Mouse (Mus musculus) thymus, postnatal 0 days (tissue): ENCODE results near the gene Fam20a. TPM values are rescaled to one million over a fixed set of nuclear protein-coding genes. Genes with fewer than 3 reads are reported as not detected.
"Not testable (repeated sequence)": the region's sequence is repeated elsewhere in the genome, so short reads cannot be mapped to it uniquely, and the experiment has no call there.

Experiments
- DNase-seq: peaks from one replicate; pipeline ENCODE4 v3.0.0-alpha.2; 2015; ENCODE audit warnings: low spot score
- polyA plus RNA-seq: library from polyadenylated mRNA; unstranded; fragments of >200 nt; fragmentation: Nextera tagmentation; extraction: Ambion mirVana; gene quantifications from 2 replicates; pipeline ENCODE4 v1.2.1, GENCODE M21; 2015

The Fam20a gene
- polyA plus RNA-seq, 1 experiment from 2014 or later: 2.3 TPM

DNA sequence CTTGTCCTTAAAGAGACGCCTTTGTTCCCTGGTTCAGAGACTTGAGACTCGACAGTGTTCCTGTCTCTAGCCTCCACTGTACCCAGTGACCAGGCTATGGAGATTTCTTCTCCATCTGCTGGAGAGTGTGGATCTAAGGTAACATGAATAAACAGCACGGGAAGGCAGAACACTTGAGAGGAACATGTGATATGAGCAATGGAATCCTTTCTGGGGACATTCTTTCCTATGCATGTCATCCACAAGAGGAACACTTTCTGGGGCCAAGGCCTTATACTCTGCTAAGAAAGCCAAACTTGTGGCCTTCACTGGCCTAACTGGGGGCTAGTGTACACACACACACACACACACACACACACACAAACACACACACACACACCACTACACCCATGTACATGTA, 40.5 kb downstream of the Fam20a start:
- DNase-seq: no peak

GRCm38 (mm10) chr11:109680934-109681333, 41.1 kb downstream of the Fam20a start:
- DNase-seq: no peak

- DNase-seq: no peak
Observed at GRCm38 (mm10) chr11:109678291-109678690, 43.8 kb downstream of the Fam20a start.

GRCm38 (mm10) chr11:109676621-109677373, 45.3 kb downstream of the Fam20a start:
- no peak for DNase-seq

DNA sequence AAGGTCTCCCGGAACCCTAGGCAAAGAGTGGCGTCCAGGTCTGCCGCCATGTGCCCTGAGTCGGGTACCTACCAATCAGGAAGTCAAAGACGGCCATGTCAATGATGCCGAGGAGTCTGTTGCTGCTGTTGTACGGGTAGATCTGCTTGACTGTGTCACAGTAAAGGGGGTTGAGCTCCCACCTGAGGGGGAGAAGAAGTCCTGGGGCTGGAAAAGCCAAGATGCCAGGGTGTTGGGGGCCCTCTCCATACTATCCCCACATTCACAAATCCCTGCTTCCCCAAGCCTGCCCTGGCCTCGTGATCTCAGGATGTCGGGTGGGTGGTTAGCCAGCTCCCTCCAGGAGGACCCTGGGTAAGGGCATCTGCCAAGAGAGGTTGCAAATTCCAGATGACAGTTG, 46.3 kb downstream of the Fam20a start:
- DNase-seq: no peak

GRCm38 (mm10) chr11:109675208-109675607, 46.9 kb downstream of the Fam20a start:
- DNase-seq: no peak

DNA sequence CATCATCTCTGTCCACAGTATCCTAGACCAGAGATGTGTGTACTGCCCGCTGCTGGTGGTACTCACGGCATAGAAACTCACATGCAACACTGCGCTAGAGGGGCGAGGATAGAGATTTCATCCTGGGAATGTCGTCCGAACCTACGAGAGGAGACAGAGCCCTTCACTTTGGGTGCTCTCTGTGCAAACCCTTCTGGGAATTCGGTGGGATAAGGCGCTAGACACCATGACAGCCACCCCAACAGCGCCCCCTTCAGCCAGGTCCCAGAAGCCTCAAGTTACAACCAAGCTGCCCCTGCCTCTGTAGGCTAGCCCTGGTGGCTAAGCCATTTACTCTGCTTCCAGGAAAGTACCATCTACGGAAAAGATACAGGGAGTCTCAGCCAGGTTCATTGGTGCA, 47.5 kb downstream of the Fam20a start:
- DNase-seq: no peak

DNA sequence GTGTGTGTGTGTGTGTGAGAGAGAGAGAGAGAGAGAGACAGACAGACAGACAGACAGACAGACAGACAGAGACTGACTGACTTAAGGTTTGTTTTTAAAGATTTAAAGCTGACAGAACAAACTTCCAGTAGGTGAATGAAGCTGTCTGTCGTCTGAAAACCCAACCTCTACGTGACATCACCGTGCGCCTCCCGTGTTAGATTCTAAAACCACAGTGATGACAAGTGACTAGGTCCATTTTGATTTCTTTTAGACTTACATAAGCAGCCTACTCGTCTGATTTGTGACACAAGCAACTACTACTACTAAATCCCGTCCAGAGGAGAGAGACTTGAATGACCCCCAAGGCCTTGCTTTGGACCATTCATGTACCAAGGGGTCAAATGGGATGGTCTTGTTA, 48.3 kb downstream of the Fam20a start:
- DNase-seq: no peak

DNA sequence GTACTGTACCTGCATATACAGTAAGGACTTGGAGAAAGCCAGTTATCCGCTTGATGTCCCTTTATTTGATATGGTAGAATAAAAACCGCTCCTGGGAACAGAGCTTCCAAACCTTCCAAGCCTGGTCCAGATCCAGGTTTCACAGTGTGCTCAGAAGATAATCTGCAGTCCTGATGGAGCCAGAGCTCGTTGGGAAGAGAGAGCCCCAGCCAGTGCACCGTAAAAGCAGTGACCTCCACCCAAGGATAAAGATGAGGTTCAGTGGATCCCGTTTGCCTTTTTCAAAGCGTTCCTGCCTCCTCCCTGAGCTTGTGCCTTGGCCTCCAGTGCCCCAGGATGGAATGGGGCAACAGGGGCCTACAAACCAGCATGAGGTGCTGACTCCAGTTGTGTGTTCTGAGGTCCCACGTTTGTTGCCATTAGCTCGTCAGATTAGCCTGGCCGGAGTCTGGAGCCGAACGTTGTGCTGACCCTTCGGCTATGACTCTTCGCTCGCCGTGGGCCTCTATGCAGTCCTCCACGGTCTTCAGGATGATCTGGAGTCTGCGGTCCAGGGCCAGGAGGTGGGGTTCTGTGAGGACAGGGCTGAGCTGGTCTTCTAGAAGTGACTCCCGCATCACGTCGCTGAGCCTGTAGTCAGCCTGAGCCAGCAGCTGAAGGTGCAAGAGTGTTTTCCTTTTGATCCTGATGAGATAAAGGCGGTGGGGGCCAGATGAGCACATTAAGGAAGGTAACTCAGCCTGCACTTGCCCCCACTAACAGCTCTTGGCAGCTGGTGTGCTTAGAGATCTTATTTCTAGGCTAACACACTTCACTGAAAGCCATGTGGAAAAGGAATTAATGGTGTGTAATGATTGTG, 49.0 kb downstream of the Fam20a start:
- no peak for DNase-seq

GRCm38 (mm10) chr11:109672396-109672795, 49.7 kb downstream of the Fam20a start:
- no peak for DNase-seq

GRCm38 (mm10) chr11:109672021-109672324, 50.1 kb downstream of the Fam20a start:
- no peak for DNase-seq

GRCm38 (mm10) chr11:109671136-109672020, 50.7 kb downstream of the Fam20a start:
- peak; percentile 27 for DNase-seq

GRCm38 (mm10) chr11:109670026-109670916, 51.8 kb downstream of the Fam20a start:
- DNase-seq: peak; percentile 74

DNA sequence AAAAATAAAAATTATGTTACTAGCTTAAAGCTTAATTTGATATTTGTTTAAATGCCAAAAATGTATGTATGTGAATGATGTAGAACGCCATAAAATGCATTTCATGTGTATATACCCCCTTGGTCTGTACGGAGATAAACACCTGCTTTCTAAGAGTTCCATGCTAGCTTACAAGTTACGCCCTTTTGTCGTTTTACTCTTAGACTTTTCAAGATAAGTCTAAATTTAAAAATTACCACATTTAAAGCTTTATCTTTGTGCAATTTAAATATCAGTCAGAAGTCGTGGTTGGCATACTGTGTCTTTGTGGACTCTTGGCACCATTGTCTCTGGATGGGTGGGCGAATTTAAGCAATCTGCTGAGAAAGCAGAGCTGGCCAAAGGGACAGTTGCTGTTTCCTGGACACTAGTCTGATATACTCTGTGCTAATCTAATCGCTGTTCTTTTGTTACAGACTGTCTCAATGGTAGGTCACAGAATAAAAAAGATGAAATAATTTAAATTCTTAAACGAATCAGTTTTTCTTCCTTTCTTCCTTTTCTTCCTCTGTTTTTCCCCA, 52.9 kb downstream of the Fam20a start:
- DNase-seq: no peak

DNA sequence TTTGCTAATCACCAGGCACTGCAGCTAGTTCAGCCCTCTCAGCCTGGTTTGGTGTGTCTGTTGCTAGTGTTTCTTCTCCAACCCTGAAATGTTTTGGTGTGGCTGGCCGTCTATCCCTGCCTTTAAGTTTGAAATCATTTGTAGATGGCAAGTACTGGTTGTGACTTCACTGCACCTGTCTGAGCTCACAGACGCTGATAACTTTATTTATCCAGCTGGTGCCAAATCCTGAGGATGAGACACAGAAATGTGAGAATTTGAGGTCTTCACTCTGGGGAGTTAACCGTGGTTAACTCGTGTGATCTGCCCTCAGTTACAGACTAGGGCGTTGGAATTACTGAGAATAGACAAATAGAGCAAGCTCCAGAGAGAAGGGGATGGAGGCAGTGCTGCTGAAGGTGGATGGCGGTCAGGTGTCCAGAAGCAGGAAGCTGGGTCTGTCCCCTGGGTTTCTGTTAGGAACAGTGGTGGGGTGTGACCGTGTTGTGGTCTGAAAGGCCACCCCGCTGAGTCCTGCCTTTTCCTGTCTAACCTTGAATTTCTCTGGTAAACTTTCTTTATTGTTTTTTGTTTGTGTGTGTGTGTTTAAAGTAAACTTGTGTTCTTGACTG, 53.9 kb downstream of the Fam20a start:
- no peak for DNase-seq

GRCm38 (mm10) chr11:109667371-109667770, 54.7 kb downstream of the Fam20a start:
- no peak for DNase-seq

- DNase-seq: no peak
Observed at GRCm38 (mm10) chr11:109666411-109666810, 55.7 kb downstream of the Fam20a start.

DNA sequence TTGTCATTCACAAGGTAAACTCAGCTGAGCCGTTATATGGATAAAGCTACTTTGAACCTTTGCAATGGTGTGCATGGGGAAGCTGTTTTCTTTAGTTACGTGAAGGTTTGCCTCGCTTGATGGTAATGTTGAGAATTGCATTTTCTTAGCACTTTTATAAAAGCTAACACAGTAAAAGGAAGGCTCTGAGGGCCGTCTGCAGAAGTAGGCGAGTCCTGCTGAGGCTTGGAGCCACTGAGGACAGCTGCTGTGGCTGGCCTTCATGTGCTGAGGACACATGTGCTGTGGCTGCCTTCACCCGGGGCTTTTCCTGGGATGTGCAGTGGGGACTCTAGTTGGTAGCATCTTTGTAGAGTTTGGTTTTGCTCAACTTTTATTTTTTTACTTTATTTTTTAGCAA, 56.7 kb downstream of the Fam20a start:
- no peak for DNase-seq

DNA sequence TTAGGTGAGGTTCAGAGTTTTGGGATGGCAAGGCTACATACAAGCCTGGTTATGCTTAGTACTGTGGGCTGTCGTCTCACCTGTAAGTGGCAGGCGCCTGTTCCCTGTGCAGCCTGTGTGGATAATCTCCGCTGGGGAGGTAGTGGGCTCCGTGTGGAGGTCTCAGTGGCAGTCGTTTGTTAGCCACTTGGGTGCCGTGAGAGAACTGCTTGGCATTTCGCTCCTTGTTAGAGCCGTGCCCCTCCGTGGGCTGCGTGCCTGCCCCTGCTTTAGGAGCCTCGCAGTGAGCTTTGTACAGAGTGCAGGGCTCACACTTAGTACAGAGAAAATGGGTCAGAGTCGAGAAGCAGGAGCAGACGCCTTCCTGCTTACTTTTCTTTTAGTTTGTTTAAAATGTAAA, 57.8 kb downstream of the Fam20a start:
- DNase-seq: no peak

GRCm38 (mm10) chr11:109660526-109660925, 61.6 kb downstream of the Fam20a start:
- DNase-seq: not testable (repeated sequence)
